Mouse (Mus musculus) bone marrow macrophage, adult 2 months (primary cell): Measurements from ENCODE around the gene Hapln3.

ENCODE experiments used
- CTCF ChIP-seq: IDR thresholded peaks from 2 replicates; pipeline ENCODE4 v1.5.1; 2012; ENCODE audit warnings: low read depth, mild to moderate bottlenecking, low read length, moderate library complexity
- POLR2A ChIP-seq: IDR thresholded peaks from 2 replicates; pipeline ENCODE4 v1.6.1; 2012; ENCODE audit warnings: mild to moderate bottlenecking, low read depth, low read length, borderline replicate concordance

- no peak for TF ChIP-seq POLR2A
- TF ChIP-seq CTCF: no peak
These were observed 935 bp downstream of the Hapln3 start for GRCm38 (mm10) chr7:79129883-79130282.
